In the genomic region with DNA sequence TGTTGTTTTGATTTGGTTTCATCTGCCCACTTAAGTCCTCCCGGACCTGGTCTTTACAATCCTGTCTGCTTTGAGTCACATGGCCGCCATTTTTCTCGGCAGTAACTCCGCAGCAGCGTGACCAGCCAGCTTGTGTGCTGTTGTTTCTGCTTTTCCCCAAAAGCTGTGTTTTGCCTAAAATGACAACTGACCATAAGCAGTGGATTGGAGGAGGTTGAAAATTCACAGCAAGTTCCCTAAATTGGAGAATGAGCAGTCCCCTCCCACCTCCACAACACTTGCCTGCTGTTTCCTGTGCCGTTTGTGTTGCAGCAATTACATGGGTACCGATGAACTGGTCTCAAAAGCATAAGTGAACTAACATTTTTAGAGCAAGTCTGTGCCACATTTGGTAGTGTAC, we compare ENCODE assay signal across 17 mouse cellular contexts. TPM values are rescaled to one million over a fixed set of nuclear protein-coding genes. Genes with fewer than 3 reads are reported as not detected.
DNase-seq lines count a peak whose midpoint lies in the region; ATAC-seq lines count a peak whose summit lies in the region.
"Had no signal": no experiment of that assay in that cellular context is flagged by ENCODE, and none has a peak within 500 bp of the region (broad histone marks: within the 10 kb centered on the region; RNA-seq: fewer than 3 reads in every experiment).

No protein-coding gene starts in this region.

- H3K9ac ChIP-seq in hindbrain, embryonic 14.5 days, result no peak overlapping the region
- no peak overlapping the region for H3K9ac ChIP-seq in hindbrain, embryonic 16.5 days (ENCODE audit: low read depth, low read length)
- H3K9ac ChIP-seq: lung, embryonic 15.5 days; midbrain, embryonic 12.5 days had no signal

- no peak overlapping the region for H3K4me2 ChIP-seq in hindbrain, embryonic 14.5 days (replicated peaks)
- no peak overlapping the region for H3K4me2 ChIP-seq in hindbrain, embryonic 16.5 days (ENCODE audit: low read length)
- H3K4me2 ChIP-seq: lung, embryonic 15.5 days; midbrain, embryonic 12.5 days had no signal

- H3K36me3 ChIP-seq in hindbrain, embryonic 14.5 days (replicated peaks; ENCODE audit: control insufficient read depth, insufficient read depth), result peaks cover 45% of the 10 kb centered on the region
- H3K36me3 ChIP-seq in hindbrain, embryonic 16.5 days (ENCODE audit: control insufficient read depth, insufficient read depth, low read length), result peaks cover 18% of the 10 kb centered on the region
- H3K36me3 ChIP-seq: lung, embryonic 15.5 days had no signal

- H3K27ac ChIP-seq in hindbrain, embryonic 14.5 days, result no peak overlapping the region
- no peak overlapping the region for H3K27ac ChIP-seq in hindbrain, embryonic 16.5 days (ENCODE audit: low read depth, low read length)
- H3K27ac ChIP-seq: lung, embryonic 15.5 days; midbrain, embryonic 12.5 days; stomach, postnatal 0 days had no signal

- H3K4me1 ChIP-seq in hindbrain, embryonic 14.5 days (replicated peaks; ENCODE audit: control insufficient read depth, insufficient read depth, low read length), result no peaks in the 10 kb centered on the region
- H3K4me1 ChIP-seq in hindbrain, embryonic 16.5 days (ENCODE audit: control insufficient read depth, insufficient read depth, low read depth, low read length), result no peaks in the 10 kb centered on the region
- H3K4me1 ChIP-seq: lung, embryonic 15.5 days; midbrain, embryonic 12.5 days had no signal

- WGBS in hindbrain, embryonic 14.5 days, result 89% methylated on average over 7 of the region's 7 CpGs
- 87% methylated on average over 7 of the region's 7 CpGs for WGBS in hindbrain, embryonic 16.5 days

- no peak overlapping the region for H3K4me3 ChIP-seq in hindbrain, embryonic 14.5 days (replicated peaks; ENCODE audit: low read length)
- no peak overlapping the region for H3K4me3 ChIP-seq in hindbrain, embryonic 16.5 days (ENCODE audit: low read length)
- H3K4me3 ChIP-seq: lung, embryonic 15.5 days; midbrain, embryonic 12.5 days had no signal

- no peaks in the 10 kb centered on the region for H3K27me3 ChIP-seq in hindbrain, embryonic 14.5 days (ENCODE audit: control insufficient read depth, insufficient read depth, low read length)
- H3K27me3 ChIP-seq in hindbrain, embryonic 16.5 days (replicated peaks; ENCODE audit: control insufficient read depth, insufficient read depth, low read length), result no peaks in the 10 kb centered on the region
- H3K27me3 ChIP-seq: lung, embryonic 15.5 days; midbrain, embryonic 12.5 days had no signal

- ATAC-seq in CD4-positive, CD25-positive, alpha-beta regulatory T cell, adult 4 months, result no peak
- ATAC-seq in megakaryocyte progenitor cell, adult 5-6 weeks (replicated peaks; ENCODE audit: poor library complexity), result peak; percentile 97
- no peak for ATAC-seq in hindbrain, embryonic 14.5 days (ENCODE audit: low FRiP score)
- no peak for ATAC-seq in hindbrain, embryonic 16.5 days

- DNase-seq in CD4-positive, CD25-positive, alpha-beta regulatory T cell, adult 2 months (ENCODE audit: low read depth, low spot score), result peak; percentile 23
- DNase-seq in 416B (ENCODE audit: low read depth) (peak; percentile 37), liver (peak; percentile 8)
- DNase-seq in spleen, adult 18-20 months, result no peak
- DNase-seq in hindbrain, embryonic 14.5 days (ENCODE audit: low spot score), result no peak
- DNase-seq: adrenal gland, adult 2 months; cerebellum, postnatal 14 days; kidney, postnatal 10 days had no signal

- no peaks in the 10 kb centered on the region; the same call in 1 of the 2 replicates for H3K9me3 ChIP-seq in hindbrain, embryonic 14.5 days (ENCODE audit: control insufficient read depth, low read length)
- H3K9me3 ChIP-seq in hindbrain, embryonic 16.5 days (ENCODE audit: control insufficient read depth, low read length), result no peaks in the 10 kb centered on the region
- H3K9me3 ChIP-seq: lung, embryonic 15.5 days; midbrain, embryonic 12.5 days had no signal

RNA-seq across cellular contexts. Expression of a gene that starts 47.7 kb away (rescaled TPM):
- not detected for polyA plus RNA-seq in CD4-positive, CD25-positive, alpha-beta regulatory T cell, adult 4 months (2017; shearing (Covaris generic))
- 16.7 and 17.0 TPM in 2 replicates for total RNA-seq in megakaryocyte progenitor cell, adult 5-6 weeks (2015)
- 10.2 and 15.9 TPM in 2 replicates for total RNA-seq in megakaryocyte progenitor cell, adult 5-6 weeks (2017)
- 3.7 and 4.5 TPM in 2 replicates for polyA plus RNA-seq in hindbrain, embryonic 14.5 days (2014; fragmentation: Nextera tagmentation; extraction: Ambion mirVana)
- 2.8 and 3.3 TPM in 2 replicates for polyA plus RNA-seq in hindbrain, embryonic 16.5 days (2015; fragmentation: Nextera tagmentation; extraction: Ambion mirVana)
- total RNA-seq: adrenal gland, adult 2 months; heart, adult 18-20 months had no signal
- polyA plus RNA-seq: adrenal gland, adult 2 months; heart, postnatal 0 days; midbrain, embryonic 12.5 days; spleen, adult 2 months had no signal

Comparison
In these comparisons a context has a peak if more than half of its experiments do, and no peak if none do; other contexts are left out.
1. DNase-seq: peak in CD4-positive, CD25-positive, alpha-beta regulatory T cell, adult 2 months (single experiment), 416B (single experiment) and liver (single experiment); none in spleen, adult 18-20 months (0 of 2) and hindbrain, embryonic 14.5 days (single experiment).